Mouse (Mus musculus) C2C12 (cell line): Measurements from ENCODE around the gene Cdc123.

ENCODE experiments used
- CTCF ChIP-seq: IDR thresholded peaks from one replicate; pipeline ENCODE4 v1.5.1; 2011; ENCODE audit not compliant: control insufficient read depth, insufficient read depth, insufficient read length
- MAX ChIP-seq: IDR thresholded peaks from one replicate; pipeline ENCODE4 v1.6.1; 2011; ENCODE audit warnings: mild to moderate bottlenecking, control low read depth
- USF1 ChIP-seq: IDR thresholded peaks from one replicate; pipeline ENCODE4 v1.6.1; 2011; ENCODE audit warnings: low read depth, mild to moderate bottlenecking, control low read depth, moderate library complexity

- no peak for TF ChIP-seq CTCF
- no peak for TF ChIP-seq MAX
- TF ChIP-seq USF1, result no peak
Measured at GRCm38 (mm10) chr2:5869746-5870145, 24.8 kb upstream of the Cdc123 start.
